Mouse (Mus musculus): Measurements from ENCODE around the gene Gng7. TPM values are rescaled to one million over a fixed set of nuclear protein-coding genes. Genes with fewer than 3 reads are reported as not detected.

Gng7 gene
- polyA plus RNA-seq, 1 experiment, result 0.63 TPM

GRCm38 (mm10) chr10:80935241-80935640 is 79.5 kb downstream of the Gng7 start:
- DNase-seq, result no peak
- TF ChIP-seq POLR2A (IDR thresholded peaks at IDR 0.05; ENCODE audit: control insufficient read depth, extremely low read depth, insufficient read depth, low read length, poor library complexity) (no peak), CTCF (IDR thresholded peaks at IDR 0.05; ENCODE audit: borderline replicate concordance, control insufficient read depth, extremely low read depth, insufficient read depth, low read length, poor library complexity) (no peak)
- H3K27ac ChIP-seq (ENCODE audit: control insufficient read depth, insufficient read depth, low read length), result no peak overlapping the region
- H3K4me3 ChIP-seq (ENCODE audit: control insufficient read depth, insufficient read depth, low read length), result no peak overlapping the region
- no peaks in the 10 kb centered on the region for H3K36me3 ChIP-seq (ENCODE audit: control insufficient read depth, insufficient read depth, low read length)
- peaks cover 14% of the 10 kb centered on the region; the same call in 1 of the 2 replicates for H3K27me3 ChIP-seq (ENCODE audit: control insufficient read depth, insufficient read depth, low read length)
- WGBS, result 46% methylated on average over 3 of the region's 3 CpGs
- peaks cover 55% of the 10 kb centered on the region for H3K4me1 ChIP-seq (replicated peaks; ENCODE audit: control insufficient read depth, insufficient read depth, low read length)

DNA sequence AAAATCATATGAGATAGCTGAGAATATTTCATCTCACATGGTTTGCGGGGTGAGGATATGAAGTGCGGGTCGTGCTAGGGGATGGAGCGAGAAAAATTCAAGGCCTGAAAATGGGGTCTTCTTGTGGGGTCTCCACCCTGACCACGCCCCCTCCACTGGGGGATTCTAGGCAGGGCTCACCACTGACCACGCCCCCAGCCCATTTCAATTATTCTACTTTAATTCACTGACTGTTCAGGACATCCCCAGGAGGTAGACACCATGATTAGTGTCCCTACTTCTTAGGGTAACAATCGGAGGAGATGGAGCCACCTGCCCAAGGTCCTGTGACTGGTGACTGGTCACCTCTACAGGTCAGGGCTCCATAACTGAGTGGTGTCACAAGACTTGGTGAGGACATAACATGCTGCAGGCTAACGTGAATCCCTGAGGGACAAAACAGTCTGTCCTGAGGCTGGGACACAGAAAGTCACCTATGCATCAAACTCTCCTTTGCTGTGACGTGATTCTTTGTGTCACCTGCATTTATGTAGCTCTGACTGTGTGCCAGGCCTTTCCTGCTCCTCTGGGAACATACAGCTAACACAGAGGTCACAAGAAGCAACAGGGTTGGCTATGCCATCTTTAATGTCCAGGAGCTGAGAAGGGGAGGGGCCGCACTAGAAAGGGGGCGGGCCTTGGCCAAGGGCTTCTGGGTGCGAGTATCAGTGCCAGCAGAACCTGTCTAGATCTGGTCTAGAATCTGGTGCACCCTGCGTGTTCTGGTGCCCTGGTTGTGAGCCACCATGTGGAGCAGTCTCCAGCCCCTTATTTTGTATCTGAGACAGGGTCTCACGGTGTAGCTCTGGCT is 80.4 kb downstream of the Gng7 start:
- no peak overlapping the region for H3K27ac ChIP-seq (ENCODE audit: control insufficient read depth, insufficient read depth, low read length)
- no peaks in the 10 kb centered on the region for H3K36me3 ChIP-seq (ENCODE audit: control insufficient read depth, insufficient read depth, low read length)
- H3K4me1 ChIP-seq (replicated peaks; ENCODE audit: control insufficient read depth, insufficient read depth, low read length), result peaks cover 52% of the 10 kb centered on the region
- H3K27me3 ChIP-seq (ENCODE audit: control insufficient read depth, insufficient read depth, low read length), result peaks cover 12% of the 10 kb centered on the region; the same call in 1 of the 2 replicates
- no peak for DNase-seq
- no peak for TF ChIP-seq POLR2A (IDR thresholded peaks at IDR 0.05; ENCODE audit: control insufficient read depth, extremely low read depth, insufficient read depth, low read length, poor library complexity)
- TF ChIP-seq CTCF (IDR thresholded peaks at IDR 0.05; ENCODE audit: borderline replicate concordance, control insufficient read depth, extremely low read depth, insufficient read depth, low read length, poor library complexity), result no peak
- 84% methylated on average over 14 of the region's 14 CpGs for WGBS
- no peak overlapping the region for H3K4me3 ChIP-seq (ENCODE audit: control insufficient read depth, insufficient read depth, low read length)

- no peak overlapping the region for H3K4me3 ChIP-seq (ENCODE audit: control insufficient read depth, insufficient read depth, low read length)
- peaks cover 12% of the 10 kb centered on the region; the same call in 1 of the 2 replicates for H3K27me3 ChIP-seq (ENCODE audit: control insufficient read depth, insufficient read depth, low read length)
- peaks cover 54% of the 10 kb centered on the region for H3K4me1 ChIP-seq (replicated peaks; ENCODE audit: control insufficient read depth, insufficient read depth, low read length)
- H3K27ac ChIP-seq (ENCODE audit: control insufficient read depth, insufficient read depth, low read length), result no peak overlapping the region
- TF ChIP-seq CTCF (IDR thresholded peaks at IDR 0.05; ENCODE audit: borderline replicate concordance, control insufficient read depth, extremely low read depth, insufficient read depth, low read length, poor library complexity) (no peak), POLR2A (IDR thresholded peaks at IDR 0.05; ENCODE audit: control insufficient read depth, extremely low read depth, insufficient read depth, low read length, poor library complexity) (no peak)
- no peaks in the 10 kb centered on the region for H3K36me3 ChIP-seq (ENCODE audit: control insufficient read depth, insufficient read depth, low read length)
- WGBS, result 5% methylated on average over 21 of the region's 21 CpGs
- no peak for DNase-seq
Observed at GRCm38 (mm10) chr10:80933421-80933979, 81.2 kb downstream of the Gng7 start.

- H3K4me1 ChIP-seq (replicated peaks; ENCODE audit: control insufficient read depth, insufficient read depth, low read length), result peaks cover 53% of the 10 kb centered on the region
- H3K27me3 ChIP-seq (ENCODE audit: control insufficient read depth, insufficient read depth, low read length), result peaks cover 12% of the 10 kb centered on the region; the same call in 1 of the 2 replicates
- H3K27ac ChIP-seq (ENCODE audit: control insufficient read depth, insufficient read depth, low read length), result no peak overlapping the region
- TF ChIP-seq POLR2A (IDR thresholded peaks at IDR 0.05; ENCODE audit: control insufficient read depth, extremely low read depth, insufficient read depth, low read length, poor library complexity), result no peak
- TF ChIP-seq CTCF (IDR thresholded peaks at IDR 0.05; ENCODE audit: borderline replicate concordance, control insufficient read depth, extremely low read depth, insufficient read depth, low read length, poor library complexity), result no peak
- WGBS, result 7% methylated on average over 17 of the region's 17 CpGs
- peak overlapping the region; percentile 12 for H3K4me3 ChIP-seq (ENCODE audit: control insufficient read depth, insufficient read depth, low read length)
- no peaks in the 10 kb centered on the region for H3K36me3 ChIP-seq (ENCODE audit: control insufficient read depth, insufficient read depth, low read length)
- DNase-seq, result no peak
Observed at GRCm38 (mm10) chr10:80932700-80933420, 81.9 kb downstream of the Gng7 start.

GRCm38 (mm10) chr10:80932206-80932605 is 82.5 kb downstream of the Gng7 start:
- WGBS, result 6% methylated on average over 20 of the region's 20 CpGs
- DNase-seq, result no peak
- Histone ChIP-seq H3K4me1 (replicated peaks; ENCODE audit: control insufficient read depth, insufficient read depth, low read length) (peaks cover 47% of the 10 kb centered on the region), H3K27me3 (ENCODE audit: control insufficient read depth, insufficient read depth, low read length) (peaks cover 12% of the 10 kb centered on the region; the same call in 1 of the 2 replicates), H3K27ac (ENCODE audit: control insufficient read depth, insufficient read depth, low read length) (no peak overlapping the region), H3K36me3 (ENCODE audit: control insufficient read depth, insufficient read depth, low read length) (no peaks in the 10 kb centered on the region), H3K4me3 (ENCODE audit: control insufficient read depth, insufficient read depth, low read length) (peak overlapping the region; percentile 12)
- TF ChIP-seq POLR2A (IDR thresholded peaks at IDR 0.05; ENCODE audit: control insufficient read depth, extremely low read depth, insufficient read depth, low read length, poor library complexity) (no peak), CTCF (IDR thresholded peaks at IDR 0.05; ENCODE audit: borderline replicate concordance, control insufficient read depth, extremely low read depth, insufficient read depth, low read length, poor library complexity) (no peak)

- Histone ChIP-seq H3K27me3 (ENCODE audit: control insufficient read depth, insufficient read depth, low read length) (peaks cover 12% of the 10 kb centered on the region; the same call in 1 of the 2 replicates), H3K4me3 (ENCODE audit: control insufficient read depth, insufficient read depth, low read length) (no peak overlapping the region), H3K4me1 (replicated peaks; ENCODE audit: control insufficient read depth, insufficient read depth, low read length) (peaks cover 44% of the 10 kb centered on the region), H3K36me3 (ENCODE audit: control insufficient read depth, insufficient read depth, low read length) (no peaks in the 10 kb centered on the region), H3K27ac (ENCODE audit: control insufficient read depth, insufficient read depth, low read length) (no peak overlapping the region)
- peak; percentile 39 for DNase-seq
- TF ChIP-seq CTCF (IDR thresholded peaks at IDR 0.05; ENCODE audit: borderline replicate concordance, control insufficient read depth, extremely low read depth, insufficient read depth, low read length, poor library complexity), result no peak
- TF ChIP-seq POLR2A (IDR thresholded peaks at IDR 0.05; ENCODE audit: control insufficient read depth, extremely low read depth, insufficient read depth, low read length, poor library complexity), result no peak
- 22% methylated on average over 26 of the region's 26 CpGs for WGBS
Observed at GRCm38 (mm10) chr10:80931695-80932094, 83.0 kb downstream of the Gng7 start.
